Mouse (Mus musculus) gastrocnemius, adult 18-20 months (tissue): ENCODE results near the gene Pcna. TPM values are rescaled to one million over a fixed set of nuclear protein-coding genes. Genes with fewer than 3 reads are reported as not detected.
"Not testable (repeated sequence)": the region's sequence is repeated elsewhere in the genome, so short reads cannot be mapped to it uniquely, and the experiment has no call there.

ENCODE experiments used
- DNase-seq: peaks from one replicate; pipeline ENCODE4 v3.0.0; 2021; ENCODE audit warnings: low spot score
- long read RNA-seq, 2 experiments: library from polyadenylated mRNA; stranded (forward); transcript quantifications; one replicate each; pipeline ENCODE4 v2.0.0; 2021
- total RNA-seq, 2 experiments: library from RNA; stranded (reverse); gene quantifications; 2 replicates each; pipeline ENCODE4 v1.2.3; 2021

Pcna gene
- total RNA-seq, result 10 to 100 TPM; 18.1 to 19.8 TPM
- long read RNA-seq, experiment 1, transcript Pcna-201 (6 exons, 1,518 nt), result major isoform, 16 of 18 reads
- long read RNA-seq, experiment 1, partial matches to known transcripts, result 1 of 18 reads
- long read RNA-seq, experiment 1, other reads (novel, unspliced or antisense), result 1 of 18 reads
- long read RNA-seq, experiment 2, transcript Pcna-201 (6 exons, 1,518 nt), result major isoform, 15 of 16 reads
- long read RNA-seq, experiment 2, partial matches to known transcripts, result 1 of 16 reads
- long read RNA-seq, experiment 2, other reads (novel, unspliced or antisense), result 0 of 16 reads

GRCm38 (mm10) chr2:132252542-132253528 lies at the start of gene Pcna:
Gene Pcna, minus strand, starts transcription at chr2:132253314.
- DNase-seq, result peak; percentile 97

- no peak for DNase-seq
Observed at GRCm38 (mm10) chr2:132301436-132301835, 48.3 kb upstream of the Pcna start.

- no peak for DNase-seq
Observed at GRCm38 (mm10) chr2:132298250-132298649, 45.1 kb upstream of the Pcna start.

- DNase-seq, result no peak
Observed at GRCm38 (mm10) chr2:132293694-132294450, 40.8 kb upstream of the Pcna start.

- peak; percentile 22 for DNase-seq
Observed at GRCm38 (mm10) chr2:132292083-132292482, 39.0 kb upstream of the Pcna start.

- peak; percentile 69 for DNase-seq
Observed at GRCm38 (mm10) chr2:132291265-132291664, 38.2 kb upstream of the Pcna start.

- no peak for DNase-seq
Observed at GRCm38 (mm10) chr2:132290808-132291207, 37.7 kb upstream of the Pcna start.

- not testable (repeated sequence) for DNase-seq
Observed at GRCm38 (mm10) chr2:132289213-132289612, 36.1 kb upstream of the Pcna start.

- DNase-seq, result peak; percentile 61
Observed at GRCm38 (mm10) chr2:132286376-132287076, 33.4 kb upstream of the Pcna start.

GRCm38 (mm10) chr2:132285722-132286121 lies 32.6 kb upstream of the Pcna start:
- DNase-seq, result not testable (repeated sequence)

- peak; percentile 55 for DNase-seq
Observed at GRCm38 (mm10) chr2:132284492-132285139, 31.5 kb upstream of the Pcna start.

GRCm38 (mm10) chr2:132283236-132284070 lies 30.3 kb upstream of the Pcna start:
- no peak for DNase-seq

- DNase-seq, result no peak
Observed at GRCm38 (mm10) chr2:132282453-132283174, 29.5 kb upstream of the Pcna start.

- DNase-seq, result no peak
Observed at GRCm38 (mm10) chr2:132281560-132282452, 28.7 kb upstream of the Pcna start.

- DNase-seq, result no peak
Observed at GRCm38 (mm10) chr2:132280518-132281120, 27.5 kb upstream of the Pcna start.

- peak; percentile 26 for DNase-seq
Observed at GRCm38 (mm10) chr2:132279978-132280377, 26.9 kb upstream of the Pcna start.

- DNase-seq, result no peak
Observed at GRCm38 (mm10) chr2:132279336-132279882, 26.3 kb upstream of the Pcna start.
